Mouse (Mus musculus): Measurements from ENCODE around the gene 0610037L13Rik. TPM values are rescaled to one million over a fixed set of nuclear protein-coding genes. Genes with fewer than 3 reads are reported as not detected.

Gene 0610037L13Rik
- 29.2 and 34.8 TPM in 2 replicates for polyA plus RNA-seq (2015; fragmentation: Nextera tagmentation; extraction: Ambion mirVana)

GRCm38 (mm10) chr4:107889731-107890432 lies at the start of gene 0610037L13Rik:
TSS of gene 0610037L13Rik (plus strand) at chr4:107889813.
- under 1% methylated on average over 48 of the region's 48 CpGs for WGBS (ENCODE audit: insufficient replicate concordance)
- Histone ChIP-seq H3K9me3 (replicated peaks) (no peaks in the 10 kb centered on the region), H3K4me1 (replicated peaks) (peaks cover 30% of the 10 kb centered on the region), H3K36me3 (replicated peaks) (peaks cover 50% of the 10 kb centered on the region), H3K9ac (peak within 1 kb of the TSS; percentile 63), H3K4me2 (peak within 1 kb of the TSS; percentile 93), H3K27me3 (no peaks in the 10 kb centered on the region), H3K27ac (replicated peaks) (peak within 1 kb of the TSS; percentile 80), H3K4me3 (replicated peaks) (peak within 1 kb of the TSS; percentile 73)
- ATAC-seq (ENCODE audit: insufficient read depth): peak; percentile 92

- ATAC-seq (ENCODE audit: insufficient read depth): no peak
- no peak overlapping the region for H3K9ac ChIP-seq
- no peaks in the 10 kb centered on the region for H3K36me3 ChIP-seq (replicated peaks)
- WGBS (ENCODE audit: insufficient replicate concordance): 81% methylated on average over 8 of the region's 8 CpGs
- H3K9me3 ChIP-seq (replicated peaks): no peaks in the 10 kb centered on the region
- H3K27ac ChIP-seq (replicated peaks): no peak overlapping the region
- H3K4me2 ChIP-seq: no peak overlapping the region
- H3K27me3 ChIP-seq: peaks cover 11% of the 10 kb centered on the region
- H3K4me3 ChIP-seq (replicated peaks): no peak overlapping the region
- H3K4me1 ChIP-seq (replicated peaks): peaks cover 10% of the 10 kb centered on the region
These were observed 45.9 kb upstream of the 0610037L13Rik start for GRCm38 (mm10) chr4:107843687-107844086.

- Histone ChIP-seq H3K9me3 (replicated peaks) (no peaks in the 10 kb centered on the region), H3K4me3 (replicated peaks) (no peak overlapping the region), H3K9ac (no peak overlapping the region), H3K4me2 (no peak overlapping the region), H3K4me1 (replicated peaks) (peaks cover 10% of the 10 kb centered on the region), H3K27ac (replicated peaks) (no peak overlapping the region), H3K36me3 (replicated peaks) (no peaks in the 10 kb centered on the region), H3K27me3 (peaks cover 11% of the 10 kb centered on the region)
- no peak for ATAC-seq (ENCODE audit: insufficient read depth)
- WGBS (ENCODE audit: insufficient replicate concordance): 2% methylated on average over 10 of the region's 10 CpGs
These were observed 44.6 kb upstream of the 0610037L13Rik start for GRCm38 (mm10) chr4:107844971-107845370.

GRCm38 (mm10) chr4:107846795-107847194 lies 42.8 kb upstream of the 0610037L13Rik start:
- no peaks in the 10 kb centered on the region for H3K9me3 ChIP-seq (replicated peaks)
- peaks cover 11% of the 10 kb centered on the region for H3K27me3 ChIP-seq
- no peak for ATAC-seq (ENCODE audit: insufficient read depth)
- no peak overlapping the region for H3K4me3 ChIP-seq (replicated peaks)
- peaks cover 10% of the 10 kb centered on the region for H3K4me1 ChIP-seq (replicated peaks)
- H3K4me2 ChIP-seq: no peak overlapping the region
- H3K36me3 ChIP-seq (replicated peaks): no peaks in the 10 kb centered on the region
- H3K9ac ChIP-seq: no peak overlapping the region
- H3K27ac ChIP-seq (replicated peaks): no peak overlapping the region
- WGBS (ENCODE audit: insufficient replicate concordance): 64% methylated on average over 7 of the region's 7 CpGs

- Histone ChIP-seq H3K4me3 (replicated peaks) (no peak overlapping the region), H3K36me3 (replicated peaks) (no peaks in the 10 kb centered on the region), H3K27ac (replicated peaks) (no peak overlapping the region), H3K27me3 (peaks cover 11% of the 10 kb centered on the region), H3K4me2 (no peak overlapping the region), H3K9ac (no peak overlapping the region), H3K9me3 (replicated peaks) (no peaks in the 10 kb centered on the region), H3K4me1 (replicated peaks) (no peaks in the 10 kb centered on the region)
- 74% methylated on average over 5 of the region's 5 CpGs for WGBS (ENCODE audit: insufficient replicate concordance)
- no peak for ATAC-seq (ENCODE audit: insufficient read depth)
These were observed 41.1 kb upstream of the 0610037L13Rik start for GRCm38 (mm10) chr4:107848546-107848945.

- 49% methylated on average over 9 of the region's 9 CpGs for WGBS (ENCODE audit: insufficient replicate concordance)
- no peak for ATAC-seq (ENCODE audit: insufficient read depth)
- no peak overlapping the region for H3K9ac ChIP-seq
- H3K9me3 ChIP-seq (replicated peaks): no peaks in the 10 kb centered on the region
- no peaks in the 10 kb centered on the region for H3K36me3 ChIP-seq (replicated peaks)
- no peak overlapping the region for H3K4me3 ChIP-seq (replicated peaks)
- H3K27ac ChIP-seq (replicated peaks): no peak overlapping the region
- peaks cover 11% of the 10 kb centered on the region for H3K27me3 ChIP-seq
- H3K4me2 ChIP-seq: no peak overlapping the region
- no peaks in the 10 kb centered on the region for H3K4me1 ChIP-seq (replicated peaks)
These were observed 40.0 kb upstream of the 0610037L13Rik start for GRCm38 (mm10) chr4:107849621-107850020.

- no peak for ATAC-seq (ENCODE audit: insufficient read depth)
- Histone ChIP-seq H3K4me2 (no peak overlapping the region), H3K27ac (replicated peaks) (no peak overlapping the region), H3K9me3 (replicated peaks) (no peaks in the 10 kb centered on the region), H3K9ac (no peak overlapping the region), H3K4me3 (replicated peaks) (no peak overlapping the region), H3K4me1 (replicated peaks) (no peaks in the 10 kb centered on the region), H3K27me3 (peaks cover 11% of the 10 kb centered on the region), H3K36me3 (replicated peaks) (no peaks in the 10 kb centered on the region)
- 79% methylated on average over 8 of the region's 8 CpGs for WGBS (ENCODE audit: insufficient replicate concordance)
These were observed 39.5 kb upstream of the 0610037L13Rik start for GRCm38 (mm10) chr4:107850091-107850490.

GRCm38 (mm10) chr4:107853333-107853732 lies 36.3 kb upstream of the 0610037L13Rik start:
- no peaks in the 10 kb centered on the region for H3K4me1 ChIP-seq (replicated peaks)
- no peaks in the 10 kb centered on the region for H3K9me3 ChIP-seq (replicated peaks)
- no peak for ATAC-seq (ENCODE audit: insufficient read depth)
- 0 out of 2 replicates have a peak, but pooled peaks cover 3% of the 10 kb centered on the region for H3K36me3 ChIP-seq (replicated peaks)
- H3K4me3 ChIP-seq (replicated peaks): no peak overlapping the region
- H3K4me2 ChIP-seq: no peak overlapping the region
- no peak overlapping the region for H3K27ac ChIP-seq (replicated peaks)
- no peaks in the 10 kb centered on the region for H3K27me3 ChIP-seq
- 81% methylated on average over 8 of the region's 8 CpGs for WGBS (ENCODE audit: insufficient replicate concordance)
- no peak overlapping the region for H3K9ac ChIP-seq

GRCm38 (mm10) chr4:107853836-107854235 lies 35.8 kb upstream of the 0610037L13Rik start:
- Histone ChIP-seq H3K36me3 (replicated peaks) (0 out of 2 replicates have a peak, but pooled peaks cover 8% of the 10 kb centered on the region), H3K4me2 (no peak overlapping the region), H3K4me3 (replicated peaks) (no peak overlapping the region), H3K27ac (replicated peaks) (no peak overlapping the region), H3K27me3 (no peaks in the 10 kb centered on the region), H3K9ac (no peak overlapping the region), H3K4me1 (replicated peaks) (no peaks in the 10 kb centered on the region), H3K9me3 (replicated peaks) (no peaks in the 10 kb centered on the region)
- no peak for ATAC-seq (ENCODE audit: insufficient read depth)
- 78% methylated on average over 7 of the region's 7 CpGs for WGBS (ENCODE audit: insufficient replicate concordance)

- peaks cover 19% of the 10 kb centered on the region; the same call in 1 of the 2 replicates for H3K36me3 ChIP-seq (replicated peaks)
- no peak overlapping the region for H3K27ac ChIP-seq (replicated peaks)
- no peaks in the 10 kb centered on the region for H3K27me3 ChIP-seq
- H3K9ac ChIP-seq: no peak overlapping the region
- no peak for ATAC-seq (ENCODE audit: insufficient read depth)
- 73% methylated on average over 11 of the region's 11 CpGs for WGBS (ENCODE audit: insufficient replicate concordance)
- H3K4me3 ChIP-seq (replicated peaks): no peak overlapping the region
- no peak overlapping the region for H3K4me2 ChIP-seq
- no peaks in the 10 kb centered on the region for H3K9me3 ChIP-seq (replicated peaks)
- H3K4me1 ChIP-seq (replicated peaks): no peaks in the 10 kb centered on the region
These were observed 32.5 kb upstream of the 0610037L13Rik start for GRCm38 (mm10) chr4:107856958-107857686.

- no peak for ATAC-seq (ENCODE audit: insufficient read depth)
- Histone ChIP-seq H3K4me2 (no peak overlapping the region), H3K4me1 (replicated peaks) (no peaks in the 10 kb centered on the region), H3K4me3 (replicated peaks) (no peak overlapping the region), H3K27ac (replicated peaks) (no peak overlapping the region), H3K36me3 (replicated peaks) (peaks cover 19% of the 10 kb centered on the region; the same call in 1 of the 2 replicates), H3K9me3 (replicated peaks) (no peaks in the 10 kb centered on the region), H3K9ac (no peak overlapping the region), H3K27me3 (no peaks in the 10 kb centered on the region)
- WGBS (ENCODE audit: insufficient replicate concordance): 70% methylated on average over 7 of the region's 7 CpGs
These were observed 30.6 kb upstream of the 0610037L13Rik start for GRCm38 (mm10) chr4:107858995-107859394.

All from liver, embryonic 15.5 days (tissue).